Mouse (Mus musculus) frontal cortex, adult (tissue): Measurements from ENCODE around the gene Ankrd13d.
A peak's percentile ranks its signal among the peaks of the same experiment; 100 is the strongest.

Experiments used
- ATAC-seq: cut with Nextera tagmentation; 2 replicates; pipeline ENCODE4 v1.9.2; 2017; ENCODE audit warnings: mild to moderate bottlenecking, moderate library complexity, mixed read lengths; ENCODE audit not compliant: low TSS enrichment

Gene Ankrd13d

GRCm38 (mm10) chr19:4282898-4283553, at the start of gene Ankrd13d:
Gene Ankrd13d, minus strand, starts transcription at chr19:4283137.
- peak; percentile 89 for ATAC-seq

- peak; percentile 22; the same call in 1 of the 2 replicates for ATAC-seq
These were observed 49.7 kb upstream of the Ankrd13d start for GRCm38 (mm10) chr19:4332653-4333052.

GRCm38 (mm10) chr19:4331273-4331672, 48.3 kb upstream of the Ankrd13d start:
- ATAC-seq: no peak

DNA sequence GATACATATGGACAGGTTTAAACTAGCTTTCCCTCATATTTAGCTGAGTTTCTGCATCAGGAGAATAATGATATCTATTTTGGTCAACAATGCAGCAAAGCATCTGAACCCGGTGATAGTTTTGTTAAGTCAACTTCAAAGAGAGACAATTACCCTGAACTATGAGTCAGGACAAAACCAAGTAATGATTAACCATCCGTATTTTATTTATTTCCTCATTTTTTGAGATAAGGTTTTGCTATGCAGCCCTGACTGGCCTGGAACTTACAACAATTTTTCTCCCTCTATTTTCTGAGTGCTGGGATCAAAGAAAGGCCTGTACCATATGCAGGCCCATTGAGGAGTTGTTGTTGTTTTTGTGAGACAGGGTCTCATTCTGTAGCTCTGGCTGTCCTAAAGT, 47.7 kb upstream of the Ankrd13d start:
- ATAC-seq: no peak

DNA sequence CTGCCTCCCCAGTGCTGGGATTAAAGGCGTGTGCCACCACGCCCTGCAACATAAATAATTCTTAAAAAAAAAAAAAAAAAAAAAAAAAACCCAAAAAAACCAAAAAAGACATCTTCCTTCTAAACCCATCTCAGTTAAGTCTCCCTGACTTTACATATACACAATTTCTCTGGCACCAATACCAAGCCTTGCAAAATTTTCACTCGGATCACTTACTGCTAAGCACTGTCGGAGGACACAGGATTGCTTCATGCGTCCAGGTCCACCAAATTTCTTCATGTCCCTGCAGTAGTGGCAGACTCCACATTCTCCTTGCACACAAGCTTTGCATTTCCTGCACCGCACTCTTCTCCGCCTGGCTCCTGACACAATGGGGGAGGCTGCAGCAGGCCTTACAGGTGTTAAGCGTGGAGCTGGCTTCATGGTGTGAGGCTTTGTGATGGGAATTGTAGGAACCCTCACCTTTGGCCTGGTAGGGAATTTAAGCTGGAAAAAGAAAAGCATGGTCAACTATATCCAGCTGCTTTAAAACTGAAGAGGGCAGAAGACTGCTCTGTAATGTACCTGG, 45.9 kb upstream of the Ankrd13d start:
- ATAC-seq: no peak

- no peak for ATAC-seq
These were observed 43.9 kb upstream of the Ankrd13d start for GRCm38 (mm10) chr19:4326881-4327280.

GRCm38 (mm10) chr19:4326106-4326505, 43.2 kb upstream of the Ankrd13d start:
- no peak for ATAC-seq

- no peak for ATAC-seq
These were observed 39.2 kb upstream of the Ankrd13d start for GRCm38 (mm10) chr19:4322134-4322533.

GRCm38 (mm10) chr19:4321622-4322021, 38.7 kb upstream of the Ankrd13d start:
- ATAC-seq: no peak

- ATAC-seq: no peak
These were observed 36.3 kb upstream of the Ankrd13d start for GRCm38 (mm10) chr19:4319272-4319671.

- ATAC-seq: no peak
These were observed 34.2 kb upstream of the Ankrd13d start for GRCm38 (mm10) chr19:4317181-4317580.

- peak; percentile 20; the same call in 1 of the 2 replicates for ATAC-seq
These were observed 32.4 kb upstream of the Ankrd13d start for GRCm38 (mm10) chr19:4315223-4315944.

DNA sequence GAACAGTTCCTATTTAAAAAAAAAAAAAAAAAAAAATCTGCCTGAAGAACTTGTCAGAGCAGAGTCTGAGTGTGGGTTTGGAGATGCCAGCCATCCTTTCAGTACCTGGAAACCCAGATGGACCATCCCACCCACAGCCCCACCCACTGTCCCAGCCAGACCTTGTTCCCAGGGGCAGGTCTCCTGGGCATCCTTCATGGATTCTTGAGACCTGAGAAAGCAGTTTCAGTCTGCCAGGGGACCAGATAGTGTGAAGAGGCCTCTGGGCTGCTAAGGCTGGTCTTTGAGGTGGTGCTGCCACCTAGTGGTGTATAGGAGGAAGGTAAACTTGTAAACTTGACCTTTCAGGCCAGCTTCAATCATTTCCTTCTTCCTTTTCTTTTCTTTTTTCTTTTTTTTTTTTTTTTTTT, 26.8 kb upstream of the Ankrd13d start:
- no peak for ATAC-seq

DNA sequence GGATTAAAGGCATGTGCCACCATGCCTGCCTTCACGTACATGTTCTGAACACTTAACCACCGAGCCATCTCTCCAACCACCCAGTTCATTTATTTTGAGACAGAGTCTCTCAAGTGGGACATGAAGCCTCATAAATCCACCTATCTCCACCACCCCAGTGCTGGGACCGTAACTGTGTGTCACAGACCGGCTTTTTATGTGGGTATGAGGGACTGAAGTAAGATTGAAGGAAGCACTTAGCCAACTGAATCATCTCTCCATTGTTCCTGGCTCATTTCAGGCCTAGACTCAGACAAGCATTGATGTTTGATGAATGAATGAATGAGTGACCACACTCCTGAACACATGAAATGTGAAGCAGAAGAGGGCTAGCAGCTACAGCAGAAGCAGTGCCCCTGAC, 26.4 kb upstream of the Ankrd13d start:
- ATAC-seq: no peak

- peak; percentile 49 for ATAC-seq
These were observed 23.2 kb upstream of the Ankrd13d start, which contains the start of gene Grk2 for GRCm38 (mm10) chr19:4306190-4306577. Gene Grk2, minus strand, starts transcription at chr19:4306222.

DNA sequence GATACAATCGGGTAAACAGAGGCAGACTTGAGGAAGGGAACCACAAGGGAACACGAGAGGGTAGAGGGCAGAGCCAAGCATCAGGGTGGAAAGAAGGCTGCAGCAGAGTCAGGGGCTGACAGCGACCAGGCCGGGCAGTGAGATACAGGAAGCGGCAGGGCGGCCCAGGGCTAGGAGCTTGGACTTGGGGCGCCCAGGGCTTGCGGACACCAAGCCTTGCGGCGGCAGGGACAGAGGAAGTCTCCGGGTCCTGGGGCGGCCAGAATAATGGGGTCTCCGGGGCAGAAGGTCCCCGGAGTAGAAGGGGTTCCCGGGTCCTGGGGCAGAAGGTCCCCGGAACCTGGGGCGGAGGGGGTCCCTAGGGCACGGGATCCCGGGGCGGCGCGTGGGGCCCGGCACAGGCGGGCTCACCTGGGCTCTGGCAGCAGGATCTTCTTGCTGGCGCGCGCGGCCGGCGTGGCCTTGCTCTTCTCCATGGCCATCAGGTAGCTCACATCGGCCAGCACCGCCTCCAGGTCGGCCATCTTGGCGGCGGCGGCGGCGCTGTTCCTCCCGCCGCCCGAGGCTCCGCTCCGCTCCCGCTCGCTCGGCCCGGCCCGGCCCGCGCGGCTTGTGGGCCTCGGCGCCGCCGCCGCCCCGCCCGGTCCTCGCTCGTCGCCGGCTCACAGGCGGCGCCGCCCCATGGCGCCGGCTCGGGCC, 22.7 kb upstream of the Ankrd13d start:
- peak; percentile 13 for ATAC-seq

GRCm38 (mm10) chr19:4304871-4305321, 22.0 kb upstream of the Ankrd13d start:
- no peak for ATAC-seq

GRCm38 (mm10) chr19:4304251-4304821, 21.4 kb upstream of the Ankrd13d start:
- ATAC-seq: no peak

DNA sequence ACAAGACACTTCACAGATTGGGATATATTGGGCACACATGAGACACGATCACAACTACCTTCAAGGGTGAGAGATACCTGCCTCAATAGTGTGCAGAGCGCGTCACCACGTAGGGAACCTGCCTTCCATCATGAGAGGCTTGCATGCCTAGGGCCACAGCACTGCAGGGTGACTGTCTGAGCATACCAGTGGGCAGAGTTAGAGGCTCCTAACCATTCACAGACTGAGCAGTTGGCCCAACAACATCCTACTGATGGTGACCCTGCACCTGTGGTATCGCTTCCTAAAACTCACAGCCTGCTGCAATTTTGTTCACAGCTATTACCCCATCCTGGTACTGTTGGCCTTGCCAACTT, 20.7 kb upstream of the Ankrd13d start:
- no peak for ATAC-seq

- no peak for ATAC-seq
These were observed 20.2 kb upstream of the Ankrd13d start for GRCm38 (mm10) chr19:4302936-4303639.
